Mouse (Mus musculus): ENCODE measurements around the gene Itpr2. TPM values are rescaled to one million over a fixed set of nuclear protein-coding genes. Genes with fewer than 3 reads are reported as not detected.

Gene Itpr2
- polyA plus RNA-seq, 1 experiment from 2014 or later, result 10.9 TPM

DNA sequence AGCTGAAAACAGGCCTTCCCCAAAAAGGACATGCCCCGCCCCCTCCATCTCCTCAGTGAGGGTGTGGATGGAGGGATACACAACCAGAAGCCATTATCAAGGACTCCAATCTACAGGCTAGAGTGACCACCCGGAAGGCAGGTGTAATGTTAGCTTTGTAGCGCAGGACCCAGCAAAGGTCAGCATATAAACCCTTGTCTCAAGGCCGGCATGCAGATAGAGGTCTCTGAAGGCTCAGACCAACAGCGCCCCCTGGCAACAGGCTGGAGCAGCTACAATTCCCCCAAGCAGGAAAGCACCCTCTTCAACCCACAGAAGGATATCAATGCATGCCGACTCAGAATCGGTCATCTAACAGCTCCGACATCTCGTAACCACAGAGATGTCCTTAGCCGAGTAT is 162.2 kb downstream of the Itpr2 start:
- no peaks in the 10 kb centered on the region for H3K4me1 ChIP-seq (replicated peaks; ENCODE audit: control insufficient read depth, insufficient read depth)
- H3K4me3 ChIP-seq (ENCODE audit: low read depth, low read length), result no peak overlapping the region
- no peak for TF ChIP-seq EP300 (optimal IDR thresholded peaks at IDR 0.05)
- peak; percentile 77 for TF ChIP-seq CTCF (IDR thresholded peaks at IDR 0.05; ENCODE audit: low read depth)
- no peak overlapping the region for H3K9ac ChIP-seq (ENCODE audit: low read length)
- 56% methylated on average over 10 of the region's 10 CpGs for WGBS
- H3K9me3 ChIP-seq (ENCODE audit: control insufficient read depth, low read length), result no peaks in the 10 kb centered on the region
- ATAC-seq (ENCODE audit: low FRiP score, low TSS enrichment), result 0 out of 2 replicates have a peak, but pooled peaks have one; percentile 47
- no peaks in the 10 kb centered on the region for H3K36me3 ChIP-seq (ENCODE audit: control insufficient read depth, insufficient read depth, low read length)
- H3K27me3 ChIP-seq (ENCODE audit: control insufficient read depth, insufficient read depth, low read length), result no peaks in the 10 kb centered on the region
- peak; percentile 56 for DNase-seq (ENCODE audit: low spot score)
- H3K27ac ChIP-seq (replicated peaks), result no peak overlapping the region
- no peak overlapping the region for H3K4me2 ChIP-seq (replicated peaks; ENCODE audit: low read depth)

- no peaks in the 10 kb centered on the region for H3K4me1 ChIP-seq (replicated peaks; ENCODE audit: control insufficient read depth, insufficient read depth)
- no peak for ATAC-seq (ENCODE audit: low FRiP score, low TSS enrichment)
- no peaks in the 10 kb centered on the region for H3K9me3 ChIP-seq (ENCODE audit: control insufficient read depth, low read length)
- no peak for DNase-seq (ENCODE audit: low spot score)
- WGBS, result 67% methylated on average over 7 of the region's 7 CpGs
- H3K9ac ChIP-seq (ENCODE audit: low read length), result no peak overlapping the region
- no peak for TF ChIP-seq CTCF (IDR thresholded peaks at IDR 0.05; ENCODE audit: low read depth)
- no peak for TF ChIP-seq EP300 (optimal IDR thresholded peaks at IDR 0.05)
- H3K4me2 ChIP-seq (replicated peaks; ENCODE audit: low read depth), result no peak overlapping the region
- H3K27ac ChIP-seq (replicated peaks), result no peak overlapping the region
- H3K36me3 ChIP-seq (ENCODE audit: control insufficient read depth, insufficient read depth, low read length), result no peaks in the 10 kb centered on the region
- H3K4me3 ChIP-seq (ENCODE audit: low read depth, low read length), result no peak overlapping the region
- H3K27me3 ChIP-seq (ENCODE audit: control insufficient read depth, insufficient read depth, low read length), result no peaks in the 10 kb centered on the region
Measured at GRCm38 (mm10) chr6:146337237-146337636, 164.8 kb downstream of the Itpr2 start.

DNA sequence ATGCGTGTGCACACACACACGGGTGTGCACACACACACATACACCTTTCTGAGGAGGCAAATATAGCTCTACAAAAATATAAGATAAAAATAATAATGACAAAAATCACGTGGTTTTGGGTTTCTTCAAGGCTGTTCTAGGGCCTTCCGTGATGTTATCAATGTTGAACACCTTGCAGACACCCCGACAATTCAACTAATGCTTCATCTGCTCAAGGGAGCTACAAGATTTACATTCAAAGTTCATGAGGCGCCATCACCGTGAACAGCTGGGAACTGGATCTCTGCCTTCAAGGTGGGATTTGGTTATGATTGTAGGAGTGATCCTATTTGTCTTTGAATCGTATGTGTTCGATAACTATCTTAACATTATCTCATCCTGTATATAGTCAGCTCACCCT is 166.8 kb downstream of the Itpr2 start:
- H3K4me1 ChIP-seq (replicated peaks; ENCODE audit: control insufficient read depth, insufficient read depth), result no peaks in the 10 kb centered on the region
- H3K27ac ChIP-seq (replicated peaks), result no peak overlapping the region
- ATAC-seq (ENCODE audit: low FRiP score, low TSS enrichment) (no peak), DNase-seq (ENCODE audit: low spot score) (no peak)
- no peak overlapping the region for H3K4me3 ChIP-seq (ENCODE audit: low read depth, low read length)
- no peaks in the 10 kb centered on the region for H3K27me3 ChIP-seq (ENCODE audit: control insufficient read depth, insufficient read depth, low read length)
- WGBS, result 94% methylated on average over 9 of the region's 9 CpGs
- H3K9ac ChIP-seq (ENCODE audit: low read length), result no peak overlapping the region
- H3K36me3 ChIP-seq (ENCODE audit: control insufficient read depth, insufficient read depth, low read length), result no peaks in the 10 kb centered on the region
- no peak overlapping the region for H3K4me2 ChIP-seq (replicated peaks; ENCODE audit: low read depth)
- H3K9me3 ChIP-seq (ENCODE audit: control insufficient read depth, low read length), result no peaks in the 10 kb centered on the region
- TF ChIP-seq EP300 (optimal IDR thresholded peaks at IDR 0.05) (no peak), CTCF (IDR thresholded peaks at IDR 0.05; ENCODE audit: low read depth) (no peak)

DNA sequence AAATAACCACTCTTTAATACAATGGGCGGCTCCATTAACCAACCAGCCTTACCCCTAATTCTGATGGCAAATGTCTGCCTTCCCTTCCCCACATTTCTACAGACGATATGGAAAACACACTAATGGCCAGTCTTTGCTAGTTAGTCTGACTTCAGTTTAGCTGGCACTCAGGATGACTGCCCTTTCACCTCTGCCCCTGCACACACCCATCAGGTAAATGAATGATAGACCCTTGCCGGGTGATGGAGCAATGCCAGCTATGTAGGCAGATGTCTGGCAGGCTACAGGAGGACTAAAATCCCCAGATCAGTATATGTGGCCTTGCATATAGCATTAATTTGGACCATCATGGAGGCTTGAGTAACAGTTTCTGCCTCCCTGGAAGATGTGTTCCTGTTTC is 168.5 kb downstream of the Itpr2 start:
- 71% methylated on average over 3 of the region's 3 CpGs for WGBS
- Histone ChIP-seq H3K9ac (ENCODE audit: low read length) (no peak overlapping the region), H3K4me3 (ENCODE audit: low read depth, low read length) (no peak overlapping the region), H3K4me1 (replicated peaks; ENCODE audit: control insufficient read depth, insufficient read depth) (no peaks in the 10 kb centered on the region), H3K4me2 (replicated peaks; ENCODE audit: low read depth) (no peak overlapping the region), H3K27ac (replicated peaks) (no peak overlapping the region), H3K9me3 (ENCODE audit: control insufficient read depth, low read length) (no peaks in the 10 kb centered on the region), H3K36me3 (ENCODE audit: control insufficient read depth, insufficient read depth, low read length) (no peaks in the 10 kb centered on the region), H3K27me3 (ENCODE audit: control insufficient read depth, insufficient read depth, low read length) (no peaks in the 10 kb centered on the region)
- no peak for ATAC-seq (ENCODE audit: low FRiP score, low TSS enrichment)
- TF ChIP-seq CTCF (IDR thresholded peaks at IDR 0.05; ENCODE audit: low read depth) (no peak), EP300 (optimal IDR thresholded peaks at IDR 0.05) (no peak)
- no peak for DNase-seq (ENCODE audit: low spot score)

- DNase-seq (ENCODE audit: low spot score), result no peak
- Histone ChIP-seq H3K4me3 (ENCODE audit: low read depth, low read length) (no peak overlapping the region), H3K27me3 (ENCODE audit: control insufficient read depth, insufficient read depth, low read length) (no peaks in the 10 kb centered on the region), H3K36me3 (ENCODE audit: control insufficient read depth, insufficient read depth, low read length) (no peaks in the 10 kb centered on the region), H3K27ac (replicated peaks) (no peak overlapping the region), H3K9me3 (ENCODE audit: control insufficient read depth, low read length) (no peaks in the 10 kb centered on the region), H3K4me2 (replicated peaks; ENCODE audit: low read depth) (no peak overlapping the region), H3K4me1 (replicated peaks; ENCODE audit: control insufficient read depth, insufficient read depth) (no peaks in the 10 kb centered on the region), H3K9ac (ENCODE audit: low read length) (no peak overlapping the region)
- 54% methylated on average over 6 of the region's 6 CpGs for WGBS
- TF ChIP-seq CTCF (IDR thresholded peaks at IDR 0.05; ENCODE audit: low read depth), result no peak
- TF ChIP-seq EP300 (optimal IDR thresholded peaks at IDR 0.05), result no peak
- ATAC-seq (ENCODE audit: low FRiP score, low TSS enrichment), result no peak
Measured at GRCm38 (mm10) chr6:146331017-146331669, 170.9 kb downstream of the Itpr2 start.

DNA sequence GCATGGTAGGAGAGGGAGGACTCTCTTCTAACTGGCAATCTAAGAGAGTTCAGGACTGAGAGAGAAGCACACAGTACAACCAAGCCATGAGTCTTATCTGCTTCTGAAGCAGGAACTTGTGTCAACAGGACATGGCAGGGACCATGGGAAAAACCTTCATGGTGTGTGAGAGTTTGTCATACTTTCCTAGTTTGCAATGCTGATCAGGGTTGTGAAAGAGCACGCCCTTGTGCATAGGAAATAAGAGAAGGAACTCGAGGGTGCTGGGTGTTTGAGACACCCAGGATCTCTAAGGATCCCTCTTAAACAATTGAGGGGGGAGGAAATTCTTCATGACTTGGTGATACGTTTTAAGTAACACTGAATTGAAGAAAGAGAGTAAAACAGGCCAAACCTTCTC is 172.9 kb downstream of the Itpr2 start:
- H3K27ac ChIP-seq (replicated peaks), result no peak overlapping the region
- no peak for TF ChIP-seq EP300 (optimal IDR thresholded peaks at IDR 0.05)
- no peak for TF ChIP-seq CTCF (IDR thresholded peaks at IDR 0.05; ENCODE audit: low read depth)
- no peaks in the 10 kb centered on the region; the same call in 1 of the 2 replicates for H3K4me1 ChIP-seq (replicated peaks; ENCODE audit: control insufficient read depth, insufficient read depth)
- H3K4me2 ChIP-seq (replicated peaks; ENCODE audit: low read depth), result no peak overlapping the region
- no peaks in the 10 kb centered on the region for H3K9me3 ChIP-seq (ENCODE audit: control insufficient read depth, low read length)
- ATAC-seq (ENCODE audit: low FRiP score, low TSS enrichment), result no peak
- no peak overlapping the region for H3K9ac ChIP-seq (ENCODE audit: low read length)
- WGBS, result 77% methylated on average over 3 of the region's 3 CpGs
- DNase-seq (ENCODE audit: low spot score), result no peak
- H3K4me3 ChIP-seq (ENCODE audit: low read depth, low read length), result no peak overlapping the region
- no peaks in the 10 kb centered on the region for H3K36me3 ChIP-seq (ENCODE audit: control insufficient read depth, insufficient read depth, low read length)
- no peaks in the 10 kb centered on the region for H3K27me3 ChIP-seq (ENCODE audit: control insufficient read depth, insufficient read depth, low read length)

Measured in stomach, postnatal 0 days (tissue).